ENCODE assay signal across 22 mouse cellular contexts in the genomic region with DNA sequence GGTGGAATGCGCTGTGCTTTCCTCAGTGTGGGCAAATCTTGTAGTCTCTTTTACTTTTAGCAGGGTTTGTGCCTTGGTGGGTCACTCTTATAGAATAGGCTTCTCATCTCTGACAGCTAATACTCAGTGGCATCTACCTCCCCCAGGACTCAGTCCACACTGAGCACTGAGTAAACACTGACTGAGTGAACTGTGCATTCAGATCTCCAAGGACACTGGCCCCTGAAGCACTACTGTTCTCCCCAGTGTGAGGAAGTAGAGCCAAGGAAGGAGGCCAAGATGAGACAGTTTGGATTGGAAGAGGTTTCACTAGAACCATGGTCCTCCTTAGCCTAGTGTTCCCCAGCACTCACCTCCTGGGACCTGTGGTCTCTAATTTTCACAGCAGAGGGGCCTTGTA. TPM values are rescaled to one million over a fixed set of nuclear protein-coding genes. Genes with fewer than 3 reads are reported as not detected.
DNase-seq lines count a peak whose midpoint lies in the region; ATAC-seq and TF ChIP-seq lines count a peak whose summit lies in the region.
"Had no signal": no experiment of that assay in that cellular context is flagged by ENCODE, and none has a peak within 500 bp of the region (broad histone marks: within the 10 kb centered on the region; RNA-seq: fewer than 3 reads in every experiment).

No protein-coding gene starts in this region.

- no peak for DNase-seq in heart, adult 2 months
- no peak for DNase-seq in heart, adult 8-10 months (ENCODE audit: low spot score)
- no peak for DNase-seq in liver, embryonic 11.5 days (ENCODE audit: low spot score)
- no peak for DNase-seq in cerebellum, adult 9-10 months
- DNase-seq: cerebellum, adult 11-12 months; cerebellum, postnatal 14 days; forebrain, postnatal 0 days; gastrocnemius, postnatal 25 days; liver, embryonic 13.5 days; right cerebral cortex, adult 18-20 months had no signal

- ATAC-seq in liver, embryonic 16.5 days (ENCODE audit: low read depth), result peak; percentile 64
- no peak for ATAC-seq in liver, embryonic 11.5 days (replicated peaks; ENCODE audit: low FRiP score)
- ATAC-seq in heart, embryonic 14.5 days (ENCODE audit: insufficient number of reproducible peaks, insufficient read depth, low FRiP score, low read depth), result no peak
- ATAC-seq: CD4-positive, CD25-positive, alpha-beta regulatory T cell, adult 4 months; forebrain, postnatal 0 days had no signal

- no peaks in the 10 kb centered on the region for H3K27me3 ChIP-seq in heart, adult 2 months (ENCODE audit: control insufficient read depth, insufficient read depth, low read length)
- no peaks in the 10 kb centered on the region for H3K27me3 ChIP-seq in liver, embryonic 16.5 days (ENCODE audit: control insufficient read depth, insufficient read depth, low read depth, low read length)
- no peaks in the 10 kb centered on the region for H3K27me3 ChIP-seq in liver, embryonic 11.5 days (replicated peaks; ENCODE audit: control insufficient read depth, insufficient read depth, low read length)
- H3K27me3 ChIP-seq in heart, embryonic 14.5 days (ENCODE audit: control insufficient read depth, insufficient read depth, low read length), result no peaks in the 10 kb centered on the region
- no peaks in the 10 kb centered on the region for H3K27me3 ChIP-seq in small intestine, adult 2 months (ENCODE audit: control insufficient read depth, insufficient read depth, low read length)
- H3K27me3 ChIP-seq: hindbrain, embryonic 15.5 days; liver, embryonic 13.5 days; midbrain, embryonic 12.5 days; neural tube, embryonic 15.5 days had no signal

- no peaks in the 10 kb centered on the region for H3K79me2 ChIP-seq in heart, adult 2 months (replicated peaks; ENCODE audit: control insufficient read depth, insufficient read depth, low read length)

- H3K36me3 ChIP-seq in heart, adult 2 months (ENCODE audit: control insufficient read depth, insufficient read depth, low read length), result peaks cover 12% of the 10 kb centered on the region
- peaks cover 10% of the 10 kb centered on the region; the same call in 1 of the 2 replicates for H3K36me3 ChIP-seq in liver, embryonic 16.5 days (ENCODE audit: control insufficient read depth, insufficient read depth)
- peaks cover 32% of the 10 kb centered on the region for H3K36me3 ChIP-seq in liver, embryonic 11.5 days (ENCODE audit: control insufficient read depth, insufficient read depth, low read length)
- peaks cover 75% of the 10 kb centered on the region for H3K36me3 ChIP-seq in heart, embryonic 14.5 days (ENCODE audit: control insufficient read depth, insufficient read depth, low read length)
- H3K36me3 ChIP-seq in small intestine, adult 2 months (ENCODE audit: control insufficient read depth, insufficient read depth, low read length), result peaks cover 8% of the 10 kb centered on the region

- H3K4me1 ChIP-seq in heart, adult 2 months (ENCODE audit: control insufficient read depth, insufficient read depth, low read length), result peaks cover 7% of the 10 kb centered on the region
- no peaks in the 10 kb centered on the region; the same call in 1 of the 2 replicates for H3K4me1 ChIP-seq in liver, embryonic 16.5 days (ENCODE audit: control insufficient read depth, low read depth, low read length)
- no peaks in the 10 kb centered on the region for H3K4me1 ChIP-seq in liver, embryonic 11.5 days (replicated peaks; ENCODE audit: control insufficient read depth, insufficient read depth, low read length)
- H3K4me1 ChIP-seq in heart, embryonic 14.5 days (ENCODE audit: control insufficient read depth in 2 of 2, insufficient read depth in 2 of 2, low read length in 2 of 2), result peaks cover 5 to 20% of the 10 kb centered on the region in 2 experiments
- peaks cover 21% of the 10 kb centered on the region for H3K4me1 ChIP-seq in small intestine, adult 2 months (ENCODE audit: control insufficient read depth, insufficient read depth, insufficient read length, low read length)
- H3K4me1 ChIP-seq: forebrain, embryonic 10.5 days; hindbrain, embryonic 15.5 days; limb, embryonic 10.5 days; midbrain, embryonic 12.5 days; neural tube, embryonic 15.5 days had no signal

- peak overlapping the region; percentile 33 for H3K27ac ChIP-seq in heart, adult 2 months
- H3K27ac ChIP-seq in liver, embryonic 16.5 days (ENCODE audit: low read length), result 0 out of 2 replicates have a peak overlapping the region, but pooled peaks have one; percentile 12
- no peak overlapping the region for H3K27ac ChIP-seq in liver, embryonic 11.5 days (ENCODE audit: low read depth, low read length)
- H3K27ac ChIP-seq in heart, embryonic 14.5 days (replicated peaks in 1 of 2; ENCODE audit: control insufficient read depth in 1 of 2, insufficient read depth in 1 of 2, low read depth in 2 of 2, low read length in 2 of 2), result peak overlapping the region; percentile 69 to 77
- peak overlapping the region; percentile 96 for H3K27ac ChIP-seq in small intestine, adult 2 months (ENCODE audit: insufficient read depth, low read depth, low read length)
- H3K27ac ChIP-seq: forebrain, embryonic 10.5 days; hindbrain, embryonic 15.5 days; limb, embryonic 10.5 days; liver, embryonic 13.5 days; midbrain, embryonic 12.5 days; neural tube, embryonic 15.5 days; stomach, postnatal 0 days had no signal

- H3K9ac ChIP-seq in heart, adult 2 months (ENCODE audit: low read depth, low read length), result no peak overlapping the region
- no peak overlapping the region for H3K9ac ChIP-seq in liver, embryonic 16.5 days (ENCODE audit: low read depth, low read length)
- H3K9ac ChIP-seq in liver, embryonic 11.5 days (ENCODE audit: low read depth, low read length), result no peak overlapping the region
- H3K9ac ChIP-seq in heart, embryonic 14.5 days (ENCODE audit: low read length), result no peak overlapping the region
- H3K9ac ChIP-seq: forebrain, postnatal 0 days; hindbrain, embryonic 15.5 days; liver, embryonic 13.5 days; midbrain, embryonic 12.5 days; neural tube, embryonic 15.5 days had no signal

- H3K4me3 ChIP-seq in heart, adult 2 months, result no peak overlapping the region
- H3K4me3 ChIP-seq in liver, embryonic 16.5 days (ENCODE audit: low read depth, low read length), result no peak overlapping the region
- H3K4me3 ChIP-seq in liver, embryonic 11.5 days (ENCODE audit: low read depth, low read length), result no peak overlapping the region
- no peak overlapping the region for H3K4me3 ChIP-seq in heart, embryonic 14.5 days (ENCODE audit: control insufficient read depth in 1 of 2, insufficient read depth in 1 of 2, low read depth in 1 of 2, low read length in 2 of 2)
- H3K4me3 ChIP-seq in small intestine, adult 2 months (ENCODE audit: low read depth, low read length), result no peak overlapping the region
- H3K4me3 ChIP-seq: forebrain, embryonic 10.5 days; hindbrain, embryonic 15.5 days; limb, embryonic 10.5 days; liver, embryonic 13.5 days; midbrain, embryonic 12.5 days; neural tube, embryonic 15.5 days had no signal

- no peak for TF ChIP-seq EP300 in heart, adult 2 months (IDR thresholded peaks at IDR 0.05; ENCODE audit: insufficient read depth, low read depth, low read length)

- no peaks in the 10 kb centered on the region for H3K9me3 ChIP-seq in liver, embryonic 16.5 days (replicated peaks; ENCODE audit: control insufficient read depth, low read length)
- no peaks in the 10 kb centered on the region for H3K9me3 ChIP-seq in liver, embryonic 11.5 days (ENCODE audit: control insufficient read depth, low read length)
- H3K9me3 ChIP-seq in heart, embryonic 14.5 days (ENCODE audit: control insufficient read depth, low read length), result no peaks in the 10 kb centered on the region
- H3K9me3 ChIP-seq: forebrain, embryonic 10.5 days; hindbrain, embryonic 15.5 days; limb, embryonic 10.5 days; liver, embryonic 13.5 days; midbrain, embryonic 12.5 days; neural tube, embryonic 15.5 days had no signal

- 96% methylated on average over 1 of the region's 1 CpGs for WGBS in heart, adult 2 months
- 88% methylated on average over 1 of the region's 1 CpGs for WGBS in liver, embryonic 16.5 days (ENCODE audit: insufficient replicate concordance)
- 91% methylated on average over 1 of the region's 1 CpGs for WGBS in liver, embryonic 11.5 days
- 100% methylated on average over 1 of the region's 1 CpGs for WGBS in heart, embryonic 14.5 days
- WGBS in small intestine, adult 2 months, result 100% methylated on average over 1 of the region's 1 CpGs

- no peak for TF ChIP-seq CTCF in heart, adult 2 months (IDR thresholded peaks at IDR 0.05)
- TF ChIP-seq CTCF in small intestine, adult 2 months (IDR thresholded peaks at IDR 0.05; ENCODE audit: extremely low read depth, insufficient read length, insufficient replicate concordance, low read depth, low read length), result no peak

- H3K4me2 ChIP-seq in liver, embryonic 16.5 days (ENCODE audit: low read depth, low read length), result no peak overlapping the region
- H3K4me2 ChIP-seq in liver, embryonic 11.5 days, result no peak overlapping the region
- H3K4me2 ChIP-seq in heart, embryonic 14.5 days (ENCODE audit: low read length), result no peak overlapping the region
- H3K4me2 ChIP-seq: hindbrain, embryonic 15.5 days; liver, embryonic 13.5 days; midbrain, embryonic 12.5 days; neural tube, embryonic 15.5 days had no signal

- no peak for TF ChIP-seq POLR2A in heart, adult 2 months (IDR thresholded peaks at IDR 0.05; ENCODE audit: insufficient read depth, low read depth, low read length)
- TF ChIP-seq POLR2A in small intestine, adult 2 months (IDR thresholded peaks at IDR 0.05; ENCODE audit: low read depth, low read length), result no peak

- intact Hi-C loops in heart, adult 2 months (cut with DNase I), result no loop called here

RNA-seq across cellular contexts. Expression of gene Cyp27a1, which starts 15.0 kb away (rescaled TPM):
- 10 to 100 TPM; 10.1 to 18.1 TPM for total RNA-seq in heart, adult 2 months (2021)
- polyA plus RNA-seq in heart, adult 2 months (2012; rRNA removed), result 17.0 and 22.2 TPM in 2 replicates
- total RNA-seq in heart, adult 8-10 months (2022), result 10 to 100 TPM; 11.3 to 20.8 (median 16.6) TPM
- 7.5 and 8.9 TPM in 2 replicates for polyA plus RNA-seq in liver, embryonic 16.5 days (2015; fragmentation: Nextera tagmentation; extraction: Ambion mirVana)
- polyA plus RNA-seq in liver, embryonic 11.5 days (2014; fragmentation: Nextera tagmentation; extraction: Ambion mirVana), result 2.7 and 4.0 TPM in 2 replicates
- 16.3 and 19.1 TPM in 2 replicates for polyA plus RNA-seq in heart, embryonic 14.5 days (2014; fragmentation: Nextera tagmentation; extraction: Ambion mirVana)
- polyA plus RNA-seq in small intestine, adult 2 months (2012; rRNA removed), result 5.6 and 36.2 TPM in 2 replicates
- polyA plus RNA-seq: CD4-positive, CD25-positive, alpha-beta regulatory T cell, adult 4 months had no signal

RNA-seq across cellular contexts. Expression of gene Ttll4, which starts 36.8 kb away (rescaled TPM):
- 10 to 100 TPM in 1 of 2 experiments, 1 to 10 TPM in 1; 9.7 to 10.9 TPM for total RNA-seq in heart, adult 2 months (2021)
- 6.6 and 15.5 TPM in 2 replicates for polyA plus RNA-seq in heart, adult 2 months (2012; rRNA removed)
- total RNA-seq in heart, adult 8-10 months (2022), result 10 to 100 TPM in 1 of 4 experiments, 1 to 10 TPM in 3; 8.1 to 10.5 (median 9.3) TPM
- 4.3 and 4.6 TPM in 2 replicates for polyA plus RNA-seq in liver, embryonic 16.5 days (2015; fragmentation: Nextera tagmentation; extraction: Ambion mirVana)
- polyA plus RNA-seq in liver, embryonic 11.5 days (2014; fragmentation: Nextera tagmentation; extraction: Ambion mirVana), result 31.5 and 35.0 TPM in 2 replicates
- polyA plus RNA-seq in heart, embryonic 14.5 days (2014; fragmentation: Nextera tagmentation; extraction: Ambion mirVana), result 12.3 and 13.2 TPM in 2 replicates
- 5.7 and 8.4 TPM in 2 replicates for polyA plus RNA-seq in small intestine, adult 2 months (2012; rRNA removed)

RNA-seq across cellular contexts. Expression of gene Prkag3, which starts 50.7 kb away (rescaled TPM):
- total RNA-seq in heart, adult 2 months (2021), result 1 to 10 TPM; 1.1 to 1.3 TPM
- polyA plus RNA-seq in heart, adult 2 months (2012; rRNA removed), result 2.1 and 3.0 TPM in 2 replicates
- total RNA-seq in heart, adult 8-10 months (2022), result 1 to 10 TPM; 1.6 to 4.1 (median 2.2) TPM
- 0.19 and 0.25 TPM in 2 replicates for polyA plus RNA-seq in liver, embryonic 16.5 days (2015; fragmentation: Nextera tagmentation; extraction: Ambion mirVana)
- polyA plus RNA-seq in liver, embryonic 11.5 days (2014; fragmentation: Nextera tagmentation; extraction: Ambion mirVana), result not detected in 2 replicates
- polyA plus RNA-seq in heart, embryonic 14.5 days (2014; fragmentation: Nextera tagmentation; extraction: Ambion mirVana), result 4.9 and 6.1 TPM in 2 replicates
- 1.5 TPM in 1 of 2 replicates, not detected in the other for polyA plus RNA-seq in small intestine, adult 2 months (2012; rRNA removed)
- total RNA-seq: forebrain, postnatal 0 days; megakaryocyte, adult 5-6 weeks had no signal
- polyA plus RNA-seq: CD4-positive, CD25-positive, alpha-beta regulatory T cell, adult 4 months; embryonic facial prominence, embryonic 11.5 days; forebrain, embryonic 10.5 days; forebrain, postnatal 0 days; hindbrain, embryonic 15.5 days; midbrain, embryonic 12.5 days had no signal
